Mouse (Mus musculus): Measurements from ENCODE around the gene Thap11.
A peak's percentile ranks its signal among the peaks of the same experiment; 100 is the strongest.
"Not testable (repeated sequence)": the region's sequence is repeated elsewhere in the genome, so short reads cannot be mapped to it uniquely, and the experiment has no call there.

Thap11 gene

GRCm38 (mm10) chr8:105854715-105855216, at the start of gene Thap11:
TSS of gene Thap11 (plus strand) at chr8:105855132.
- peak; percentile 89 to 92 for DNase-seq (ENCODE audit: low spot score in 2 of 2)

GRCm38 (mm10) chr8:105805346-105805745, 49.6 kb upstream of the Thap11 start:
- no peak for DNase-seq (ENCODE audit: low spot score in 2 of 2)

- DNase-seq (ENCODE audit: low spot score in 2 of 2) = no peak
Measured at GRCm38 (mm10) chr8:105805964-105806363, 49.0 kb upstream of the Thap11 start.

GRCm38 (mm10) chr8:105807766-105808165, 47.2 kb upstream of the Thap11 start:
- DNase-seq (ENCODE audit: low spot score in 2 of 2) = no peak

- no peak for DNase-seq (ENCODE audit: low spot score in 2 of 2)
Measured at GRCm38 (mm10) chr8:105808480-105808879, 46.5 kb upstream of the Thap11 start.

GRCm38 (mm10) chr8:105810245-105810786, 44.6 kb upstream of the Thap11 start:
- DNase-seq (ENCODE audit: low spot score in 2 of 2) = no peak

GRCm38 (mm10) chr8:105811061-105811460, 43.9 kb upstream of the Thap11 start:
- DNase-seq (ENCODE audit: low spot score in 2 of 2) = no peak

GRCm38 (mm10) chr8:105811543-105811942, 43.4 kb upstream of the Thap11 start:
- DNase-seq (ENCODE audit: low spot score in 2 of 2) = no peak

GRCm38 (mm10) chr8:105812511-105812910, 42.4 kb upstream of the Thap11 start:
- no peak for DNase-seq (ENCODE audit: low spot score in 2 of 2)

GRCm38 (mm10) chr8:105813241-105813640, 41.7 kb upstream of the Thap11 start:
- DNase-seq (ENCODE audit: low spot score in 2 of 2) = no peak

GRCm38 (mm10) chr8:105819659-105820058, 35.3 kb upstream of the Thap11 start:
- no peak for DNase-seq (ENCODE audit: low spot score in 2 of 2)

- DNase-seq (ENCODE audit: low spot score in 2 of 2) = no peak
Measured at GRCm38 (mm10) chr8:105820925-105821324, 34.0 kb upstream of the Thap11 start.

- DNase-seq (ENCODE audit: low spot score in 2 of 2) = no peak
Measured at GRCm38 (mm10) chr8:105825506-105825905, 29.4 kb upstream of the Thap11 start.

- no peak for DNase-seq (ENCODE audit: low spot score in 2 of 2)
Measured at GRCm38 (mm10) chr8:105826379-105826778, 28.6 kb upstream of the Thap11 start.

- DNase-seq (ENCODE audit: low spot score in 2 of 2) = peak; percentile 97 to 99
Measured at GRCm38 (mm10) chr8:105826861-105827848, 27.8 kb upstream of the Thap11 start, which contains the start of the genes Ranbp10 and Tsnaxip1. TSS of gene Ranbp10 (minus strand) at chr8:105827350. TSS of gene Tsnaxip1 (plus strand) at chr8:105827731.

GRCm38 (mm10) chr8:105833740-105834139, 21.2 kb upstream of the Thap11 start:
- DNase-seq (ENCODE audit: low spot score in 2 of 2) = not testable (repeated sequence)

- DNase-seq (ENCODE audit: low spot score in 2 of 2) = peak; percentile 65 to 68
Measured at GRCm38 (mm10) chr8:105835318-105835717, 19.6 kb upstream of the Thap11 start.

GRCm38 (mm10) chr8:105836991-105837390, 17.9 kb upstream of the Thap11 start:
- DNase-seq (ENCODE audit: low spot score in 2 of 2) = no peak

- no peak for DNase-seq (ENCODE audit: low spot score in 2 of 2)
Measured at GRCm38 (mm10) chr8:105839209-105839608, 15.7 kb upstream of the Thap11 start.

GRCm38 (mm10) chr8:105846678-105847077, 8.3 kb upstream of the Thap11 start:
- DNase-seq (ENCODE audit: low spot score in 2 of 2) = no peak

GRCm38 (mm10) chr8:105850014-105850413, 4.9 kb upstream of the Thap11 start:
- DNase-seq (ENCODE audit: low spot score in 2 of 2) = no peak

GRCm38 (mm10) chr8:105850611-105851010, 4.3 kb upstream of the Thap11 start:
- no peak for DNase-seq (ENCODE audit: low spot score in 2 of 2)
